ENCODE assay signal across 18 mouse cellular contexts in the genomic region with DNA sequence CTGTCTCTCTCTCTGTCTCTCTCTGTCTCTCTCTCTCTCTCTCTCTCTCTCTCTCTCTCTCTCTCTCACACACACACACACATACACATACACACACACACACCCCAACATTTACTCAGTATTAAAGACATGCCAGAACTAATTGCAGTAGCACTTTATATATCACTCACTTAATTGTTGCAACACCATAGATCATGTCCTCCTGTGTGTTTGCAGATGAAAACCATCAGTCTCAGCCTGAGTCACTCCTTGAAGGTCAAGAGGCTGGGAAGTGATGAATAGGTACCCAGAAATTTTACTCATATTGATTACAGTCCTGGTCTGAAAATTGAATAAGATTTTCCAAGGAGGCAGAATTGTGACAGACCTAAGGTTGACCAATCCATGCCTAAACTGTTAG.
"Had no signal": no experiment of that assay in that cellular context is flagged by ENCODE, and none has a peak within 500 bp of the region (broad histone marks: within the 10 kb centered on the region; RNA-seq: fewer than 3 reads in every experiment).

No protein-coding gene starts in this region.

- H3K4me2 ChIP-seq: intestine, embryonic 15.5 days; limb, embryonic 13.5 days; liver, embryonic 12.5 days; liver, embryonic 15.5 days; midbrain, embryonic 11.5 days; stomach, embryonic 15.5 days had no signal

- H3K4me1 ChIP-seq: intestine, embryonic 15.5 days; limb, embryonic 10.5 days; limb, embryonic 13.5 days; liver, embryonic 12.5 days; liver, embryonic 15.5 days; stomach, embryonic 15.5 days had no signal

- H3K9me3 ChIP-seq: intestine, embryonic 15.5 days; limb, embryonic 10.5 days; limb, embryonic 13.5 days; liver, embryonic 12.5 days; liver, embryonic 15.5 days; stomach, embryonic 15.5 days had no signal

- DNase-seq: kidney, adult 18-20 months; kidney, postnatal 25 days; layer of hippocampus, adult 9-11 months; liver; midbrain, embryonic 14.5 days; right cerebral cortex, adult 18-20 months; right cerebral cortex, postnatal 14 days; right cerebral cortex, postnatal 4 days; thymus, postnatal 36 days had no signal

- ATAC-seq: intestine, embryonic 15.5 days; liver, embryonic 12.5 days had no signal

- H3K4me3 ChIP-seq: intestine, embryonic 15.5 days; layer of hippocampus, adult 2 months; limb, embryonic 10.5 days; limb, embryonic 13.5 days; liver, embryonic 12.5 days; liver, embryonic 15.5 days; stomach, embryonic 15.5 days had no signal

- H3K27me3 ChIP-seq: intestine, embryonic 15.5 days; limb, embryonic 13.5 days; liver, embryonic 12.5 days; liver, embryonic 15.5 days; stomach, embryonic 15.5 days had no signal

- H3K36me3 ChIP-seq: intestine, embryonic 15.5 days; limb, embryonic 10.5 days; limb, embryonic 13.5 days; liver, embryonic 12.5 days; liver, embryonic 15.5 days; stomach, embryonic 15.5 days had no signal

- H3K9ac ChIP-seq: intestine, embryonic 15.5 days; limb, embryonic 13.5 days; liver, embryonic 12.5 days; liver, embryonic 15.5 days; stomach, embryonic 15.5 days had no signal

- H3K27ac ChIP-seq: intestine, embryonic 15.5 days; kidney, postnatal 0 days; layer of hippocampus, adult 2 months; limb, embryonic 10.5 days; limb, embryonic 13.5 days; liver, embryonic 12.5 days; liver, embryonic 15.5 days; stomach, embryonic 15.5 days had no signal
